Mouse (Mus musculus): ENCODE data around the gene Hoxc5.

- no peak for TF ChIP-seq MYOD1 (IDR thresholded peaks at IDR 0.05; ENCODE audit: control insufficient read depth, insufficient read length, low read depth)
- TF ChIP-seq CTCF (IDR thresholded peaks at IDR 0.05; ENCODE audit: control insufficient read depth, insufficient read depth, insufficient read length) = no peak
- TF ChIP-seq MYOG (IDR thresholded peaks at IDR 0.05; ENCODE audit: control insufficient read depth, extremely low read depth, insufficient read length) = no peak
These were observed 3.5 kb downstream of the Hoxc5 start for GRCm38 (mm10) chr15:102970740-102971139.

Measured in C2C12 (cell line).